Mouse (Mus musculus): ENCODE data around the gene Lasp1.
A peak's percentile ranks its signal among the peaks of the same experiment; 100 is the strongest.
"Not testable (repeated sequence)": the region's sequence is repeated elsewhere in the genome, so short reads cannot be mapped to it uniquely, and the experiment has no call there.

Gene Lasp1

GRCm38 (mm10) chr11:97867591-97867990 lies 68.8 kb downstream of the Lasp1 start:
- DNase-seq (ENCODE audit: extremely low spot score, low spot score): no peak

GRCm38 (mm10) chr11:97872378-97872777 lies 73.6 kb downstream of the Lasp1 start:
- not testable (repeated sequence) for DNase-seq (ENCODE audit: extremely low spot score, low spot score)

- no peak for DNase-seq (ENCODE audit: extremely low spot score, low spot score)
These were observed 75.6 kb downstream of the Lasp1 start for GRCm38 (mm10) chr11:97874396-97874795.

- DNase-seq (ENCODE audit: extremely low spot score, low spot score): no peak
These were observed 78.5 kb downstream of the Lasp1 start for GRCm38 (mm10) chr11:97877341-97877740.

- DNase-seq (ENCODE audit: extremely low spot score, low spot score): no peak
These were observed 81.6 kb downstream of the Lasp1 start for GRCm38 (mm10) chr11:97880362-97880761.

GRCm38 (mm10) chr11:97883542-97883917 lies 84.7 kb downstream of the Lasp1 start:
- DNase-seq (ENCODE audit: extremely low spot score, low spot score): peak; percentile 78

- peak; percentile 94 for DNase-seq (ENCODE audit: extremely low spot score, low spot score)
These were observed 85.3 kb downstream of the Lasp1 start, which contains the start of gene Fbxo47 for GRCm38 (mm10) chr11:97883918-97884600. TSS of gene Fbxo47 (minus strand) at chr11:97884154.

- DNase-seq (ENCODE audit: extremely low spot score, low spot score): no peak
These were observed 85.9 kb downstream of the Lasp1 start for GRCm38 (mm10) chr11:97884601-97885185.

GRCm38 (mm10) chr11:97885296-97885915 lies 86.6 kb downstream of the Lasp1 start:
- DNase-seq (ENCODE audit: extremely low spot score, low spot score): no peak

All from neural tube, embryonic 10.5 days (tissue).